Mouse (Mus musculus) embryonic facial prominence, embryonic 11.5 days (tissue): ENCODE results near the gene Mylk. TPM values are rescaled to one million over a fixed set of nuclear protein-coding genes. Genes with fewer than 3 reads are reported as not detected.

Experiments used
- ATAC-seq: fragments of 200-750 bp; cut with Nextera tagmentation; replicated peaks from 2 replicates; pipeline ENCODE4 v1.8.0; 2017; ENCODE audit warnings: low read depth; ENCODE audit not compliant: insufficient number of reproducible peaks, low FRiP score, low TSS enrichment
- DNase-seq: peaks from one replicate; pipeline ENCODE4 v3.0.0-alpha.2; 2015; ENCODE audit warnings: low spot score
- H3K27ac ChIP-seq: fragments of 300-500 bp; sonication (generic); replicated peaks from 2 replicates; pipeline ENCODE4 v1.5.1; 2014; ENCODE audit warnings: mild to moderate bottlenecking, low read depth, low read length, control low read depth
- H3K27me3 ChIP-seq: fragments of 300-500 bp; sonication (generic); 2 replicates; pipeline ENCODE4 v1.6.1; 2014; ENCODE audit warnings: mild to moderate bottlenecking, low read length, moderate library complexity, mixed read lengths; ENCODE audit not compliant: control insufficient read depth, insufficient read depth
- H3K36me3 ChIP-seq: fragments of 300-500 bp; sonication (generic); replicated peaks from 2 replicates; pipeline ENCODE4 v1.6.1; 2014; ENCODE audit warnings: low read depth, mild to moderate bottlenecking, low read length, moderate library complexity, mixed read lengths; ENCODE audit not compliant: control insufficient read depth, insufficient read depth
- H3K4me1 ChIP-seq: fragments of 300-500 bp; sonication (generic); 2 replicates; pipeline ENCODE4 v1.6.1; 2014; ENCODE audit warnings: low read length, mixed read lengths; ENCODE audit not compliant: control insufficient read depth, insufficient read depth
- H3K4me2 ChIP-seq: fragments of 300-500 bp; sonication (generic); 2 replicates; pipeline ENCODE4 v1.6.1; 2014; ENCODE audit warnings: low read depth, mild to moderate bottlenecking, control low read depth, low read length, moderate library complexity
- H3K4me3 ChIP-seq: fragments of 300-500 bp; sonication (generic); 2 replicates; pipeline ENCODE4 v1.5.1; 2014; ENCODE audit warnings: low read depth, low read length, control low read depth
- H3K9ac ChIP-seq: fragments of 300-500 bp; sonication (generic); replicated peaks from 2 replicates; pipeline ENCODE4 v1.6.1; 2014; ENCODE audit warnings: mild to moderate bottlenecking, control low read depth, low read length
- H3K9me3 ChIP-seq: fragments of 300-500 bp; sonication (generic); replicated peaks from 2 replicates; pipeline ENCODE4 v1.6.1; 2016; ENCODE audit warnings: mild to moderate bottlenecking, low read length, inconsistent platforms, mixed read lengths; ENCODE audit not compliant: control insufficient read depth
- WGBS: fragments of 180-500 bp; shearing (Covaris S2); extraction: QIAGEN DNeasy Blood & Tissue Kit; methylation state at CpG from one replicate; pipeline ENCODE4 v1.1.7; 2014; 5-methylcytosine and 5-hydroxymethylcytosine counted together
- polyA plus RNA-seq: library from polyadenylated mRNA; unstranded; fragments of >200 nt; fragmentation: Nextera tagmentation; extraction: Ambion mirVana; gene quantifications from 2 replicates; pipeline ENCODE4 v1.2.1, GENCODE M21; 2014

Mylk gene
- polyA plus RNA-seq, 1 experiment from 2014 or later: 5.8 TPM

- 86% methylated on average over 4 of the region's 4 CpGs for WGBS
- ATAC-seq: no peak
Observed at GRCm38 (mm10) chr16:34933173-34933572, 188.2 kb downstream of the Mylk start.

GRCm38 (mm10) chr16:34934486-34934885, 189.5 kb downstream of the Mylk start:
- Histone ChIP-seq H3K4me3 (no peak overlapping the region), H3K4me1 (no peaks in the 10 kb centered on the region; the same call in 1 of the 2 replicates), H3K9me3 (no peaks in the 10 kb centered on the region), H3K4me2 (no peak overlapping the region), H3K27ac (no peak overlapping the region), H3K27me3 (no peaks in the 10 kb centered on the region), H3K36me3 (no peaks in the 10 kb centered on the region), H3K9ac (no peak overlapping the region)
- DNase-seq (no peak), ATAC-seq (no peak)
- 55% methylated on average over 6 of the region's 6 CpGs for WGBS

More at GRCm38 (mm10) chr16:34933173-34933572, 188.2 kb downstream of the Mylk start:
- no peak for DNase-seq
- no peak overlapping the region for H3K4me2 ChIP-seq
- no peak overlapping the region for H3K9ac ChIP-seq
- no peaks in the 10 kb centered on the region for H3K9me3 ChIP-seq
- H3K27me3 ChIP-seq: no peaks in the 10 kb centered on the region
- no peak overlapping the region for H3K27ac ChIP-seq
- H3K36me3 ChIP-seq: no peaks in the 10 kb centered on the region
- no peaks in the 10 kb centered on the region; the same call in 1 of the 2 replicates for H3K4me1 ChIP-seq
- no peak overlapping the region for H3K4me3 ChIP-seq

GRCm38 (mm10) chr16:34935514-34936338, 190.7 kb downstream of the Mylk start:
- peak overlapping the region; percentile 72 for H3K27ac ChIP-seq
- H3K4me3 ChIP-seq: no peak overlapping the region
- 24% methylated on average over 9 of the region's 9 CpGs for WGBS
- H3K9me3 ChIP-seq: no peaks in the 10 kb centered on the region
- no peak overlapping the region for H3K9ac ChIP-seq
- no peaks in the 10 kb centered on the region; the same call in 1 of the 2 replicates for H3K4me1 ChIP-seq
- no peaks in the 10 kb centered on the region for H3K36me3 ChIP-seq
- no peaks in the 10 kb centered on the region for H3K27me3 ChIP-seq
- ATAC-seq (peak; percentile 83), DNase-seq (peak; percentile 86)
- no peak overlapping the region for H3K4me2 ChIP-seq

DNA sequence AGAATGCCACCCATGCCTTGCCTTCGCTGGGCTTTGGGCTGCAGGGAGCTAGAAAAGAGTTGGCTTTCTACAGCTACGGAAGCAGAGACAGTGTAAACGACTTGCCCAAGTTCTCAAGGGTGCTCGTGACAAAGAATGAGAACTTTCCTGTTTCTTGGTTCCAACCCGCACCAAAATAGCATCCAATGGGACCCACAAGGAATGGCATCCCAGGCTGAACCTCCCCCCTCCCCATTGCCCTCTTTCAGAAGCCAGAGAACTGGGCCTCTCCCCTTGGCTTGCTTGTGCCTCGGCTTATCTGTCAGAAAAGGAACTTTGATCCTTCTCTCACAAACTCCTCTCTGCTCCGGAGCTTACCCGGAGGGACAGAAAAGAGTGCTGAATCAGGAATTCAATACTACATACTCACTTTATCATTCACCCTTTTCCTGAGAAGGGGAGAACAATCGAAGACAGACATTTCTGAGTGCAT, 191.4 kb downstream of the Mylk start:
- no peak overlapping the region for H3K4me3 ChIP-seq
- peak overlapping the region; percentile 16; the same call in 1 of the 2 replicates for H3K27ac ChIP-seq
- no peaks in the 10 kb centered on the region for H3K9me3 ChIP-seq
- no peaks in the 10 kb centered on the region for H3K27me3 ChIP-seq
- DNase-seq (no peak), ATAC-seq (no peak)
- no peaks in the 10 kb centered on the region; the same call in 1 of the 2 replicates for H3K4me1 ChIP-seq
- H3K4me2 ChIP-seq: no peak overlapping the region
- no peak overlapping the region for H3K9ac ChIP-seq
- 43% methylated on average over 9 of the region's 9 CpGs for WGBS
- H3K36me3 ChIP-seq: no peaks in the 10 kb centered on the region

GRCm38 (mm10) chr16:34937611-34938010, 192.6 kb downstream of the Mylk start:
- Histone ChIP-seq H3K4me3 (no peak overlapping the region), H3K9me3 (no peaks in the 10 kb centered on the region), H3K9ac (no peak overlapping the region), H3K36me3 (no peaks in the 10 kb centered on the region), H3K4me1 (no peaks in the 10 kb centered on the region; the same call in 1 of the 2 replicates), H3K4me2 (no peak overlapping the region), H3K27me3 (no peaks in the 10 kb centered on the region), H3K27ac (no peak overlapping the region)
- ATAC-seq: no peak
- 54% methylated on average over 4 of the region's 4 CpGs for WGBS
- no peak for DNase-seq

- no peak for DNase-seq
- H3K4me1 ChIP-seq: no peaks in the 10 kb centered on the region; the same call in 1 of the 2 replicates
- no peak overlapping the region for H3K9ac ChIP-seq
- H3K27me3 ChIP-seq: no peaks in the 10 kb centered on the region
- no peaks in the 10 kb centered on the region for H3K9me3 ChIP-seq
- no peak overlapping the region for H3K27ac ChIP-seq
- H3K36me3 ChIP-seq: no peaks in the 10 kb centered on the region
- no peak for ATAC-seq
- H3K4me2 ChIP-seq: no peak overlapping the region
- WGBS: 89% methylated on average over 2 of the region's 2 CpGs
- H3K4me3 ChIP-seq: no peak overlapping the region
Observed at GRCm38 (mm10) chr16:34938248-34938647, 193.2 kb downstream of the Mylk start.

GRCm38 (mm10) chr16:34939951-34940350, 194.9 kb downstream of the Mylk start:
- Histone ChIP-seq H3K27me3 (no peaks in the 10 kb centered on the region), H3K4me3 (no peak overlapping the region), H3K36me3 (no peaks in the 10 kb centered on the region), H3K9ac (no peak overlapping the region), H3K4me2 (no peak overlapping the region), H3K27ac (no peak overlapping the region), H3K9me3 (no peaks in the 10 kb centered on the region), H3K4me1 (no peaks in the 10 kb centered on the region; the same call in 1 of the 2 replicates)
- WGBS: 74% methylated on average over 5 of the region's 5 CpGs
- DNase-seq (no peak), ATAC-seq (no peak)

DNA sequence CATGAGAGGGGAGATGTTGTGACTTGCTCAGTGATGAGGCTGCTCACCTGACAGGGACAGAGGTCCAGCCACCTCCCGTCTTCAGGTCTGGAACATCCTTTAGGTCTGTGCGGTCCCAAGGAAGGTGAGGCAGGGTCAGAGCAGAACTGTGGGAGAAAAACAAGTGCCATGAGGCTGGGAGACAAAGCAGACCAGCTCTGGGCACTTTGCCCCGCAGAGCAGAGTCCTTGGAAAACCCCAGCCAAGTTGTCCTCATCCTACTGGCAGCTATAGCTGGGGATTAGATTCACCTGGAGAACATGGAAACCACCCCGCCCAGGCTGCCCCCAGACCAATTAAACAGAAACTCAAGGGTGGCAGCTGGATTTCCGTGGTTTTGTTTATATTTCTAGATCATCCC, 195.4 kb downstream of the Mylk start:
- no peak for DNase-seq
- no peak for ATAC-seq
- Histone ChIP-seq H3K36me3 (no peaks in the 10 kb centered on the region), H3K9ac (no peak overlapping the region), H3K4me3 (no peak overlapping the region), H3K27ac (no peak overlapping the region), H3K9me3 (no peaks in the 10 kb centered on the region), H3K27me3 (no peaks in the 10 kb centered on the region), H3K4me1 (no peaks in the 10 kb centered on the region), H3K4me2 (no peak overlapping the region)
- WGBS: 71% methylated on average over 5 of the region's 5 CpGs
